Mouse (Mus musculus): ENCODE measurements around the gene Olfr1416. TPM values are rescaled to one million over a fixed set of nuclear protein-coding genes. Genes with fewer than 3 reads are reported as not detected.

Olfr1416 gene
- not detected for polyA plus RNA-seq (2017; shearing (Covaris generic))

GRCm38 (mm10) chr1:92485013-92485412, at the start of gene Olfr1416:
Olfr1416 (minus strand) TSS chr1:92485113.

GRCm38 (mm10) chr1:92518561-92518960, 33.6 kb upstream of the Olfr1416 start, which contains the start of gene Olfr1414:
Olfr1414 (minus strand) TSS chr1:92518661.

GRCm38 (mm10) chr1:92496001-92496400, 11.1 kb upstream of the Olfr1416 start, which contains the start of gene Olfr1415:
Olfr1415 (minus strand) TSS chr1:92496101.

GRCm38 (mm10) chr1:92473165-92474041, 11.5 kb downstream of the Olfr1416 start, which contains the start of gene Ndufa10:
Ndufa10 (minus strand) TSS chr1:92473860.

Other genes with a start within 250 kb of the Olfr1416 start
- gene Ndufa10, start 11.3 kb downstream of the Olfr1416 start, polyA plus RNA-seq (2017; shearing (Covaris generic)): 170 TPM
- not detected for gene Olfr1415, start 11.0 kb upstream of the Olfr1416 start, polyA plus RNA-seq (2017; shearing (Covaris generic))
- gene Olfr1414, start 33.5 kb upstream of the Olfr1416 start, polyA plus RNA-seq (2017; shearing (Covaris generic)): not detected
- not detected for gene Olfr1413, start 86.2 kb upstream of the Olfr1416 start, polyA plus RNA-seq (2017; shearing (Covaris generic))
- not detected for gene Olfr1412, start 100.7 kb upstream of the Olfr1416 start, polyA plus RNA-seq (2017; shearing (Covaris generic))
- not detected for gene Olfr1411, start 109.3 kb upstream of the Olfr1416 start, polyA plus RNA-seq (2017; shearing (Covaris generic))
- gene Olfr1410, start 120.7 kb upstream of the Olfr1416 start, polyA plus RNA-seq (2017; shearing (Covaris generic)): not detected
- 0.09 TPM for gene Olfr12, start 132.7 kb upstream of the Olfr1416 start, polyA plus RNA-seq (2017; shearing (Covaris generic))
- gene Cops9, start 156.9 kb upstream of the Olfr1416 start, polyA plus RNA-seq (2017; shearing (Covaris generic)): 161 TPM
- 0.35 TPM for gene Otos, start 163.7 kb upstream of the Olfr1416 start, polyA plus RNA-seq (2017; shearing (Covaris generic))